Mouse (Mus musculus) liver, embryonic 14.5 days (tissue): ENCODE results near the gene Serbp1. TPM values are rescaled to one million over a fixed set of nuclear protein-coding genes. Genes with fewer than 3 reads are reported as not detected.

Experiments used
- ATAC-seq: fragments of 200-750 bp; cut with Nextera tagmentation; 2 replicates; pipeline ENCODE4 v1.8.0; 2017; ENCODE audit warnings: moderate number of reproducible peaks, mild to moderate bottlenecking, moderate library complexity; ENCODE audit not compliant: insufficient read depth
- DNase-seq, 3 experiments: peaks; one replicate each; pipeline ENCODE4 v3.0.0-alpha.2; 2012 to 2013; ENCODE audit warnings: low read depth in 3 of 3, low spot score in 3 of 3
- H3K27ac ChIP-seq: fragments of 300-500 bp; sonication (generic); 2 replicates; pipeline ENCODE4 v1.5.1; 2014; ENCODE audit warnings: moderate library complexity, mild to moderate bottlenecking, control low read depth, inconsistent platforms
- H3K27me3 ChIP-seq: fragments of 300-500 bp; sonication (generic); 2 replicates; pipeline ENCODE4 v1.6.1; 2014; ENCODE audit warnings: mild to moderate bottlenecking, low read length, moderate library complexity; ENCODE audit not compliant: control insufficient read depth, insufficient read depth
- H3K36me3 ChIP-seq: fragments of 300-500 bp; sonication (generic); replicated peaks from 2 replicates; pipeline ENCODE4 v1.6.1; 2014; ENCODE audit warnings: low read depth; ENCODE audit not compliant: control insufficient read depth, insufficient read depth
- H3K4me1 ChIP-seq, 2 experiments: fragments of 200-500 bp in 1 of 2; fragments of 300-500 bp in 1 of 2; sonication (generic) in 1 of 2; replicated peaks; 2 replicates each; pipeline ENCODE4 v1.6.1; 2012 to 2014; ENCODE audit warnings: antibody characterized with exemption in 1 of 2, inconsistent platforms in 1 of 2, low read length in 1 of 2; ENCODE audit not compliant: control insufficient read depth in 2 of 2, insufficient read depth in 2 of 2
- H3K4me2 ChIP-seq: fragments of 300-500 bp; sonication (generic); 2 replicates; pipeline ENCODE4 v1.6.1; 2014; ENCODE audit warnings: low read depth, mild to moderate bottlenecking, control low read depth, moderate library complexity
- H3K4me3 ChIP-seq, 2 experiments: fragments of 200-500 bp in 1 of 2; fragments of 300-500 bp in 1 of 2; sonication (generic) in 1 of 2; 2 replicates each; pipeline ENCODE4 v1.5.1; 2012 to 2014; ENCODE audit warnings: low read depth in 2 of 2, low read length in 2 of 2, mild to moderate bottlenecking in 2 of 2, control low read depth in 1 of 2, inconsistent platforms in 1 of 2, moderate library complexity in 1 of 2; ENCODE audit not compliant: insufficient read depth in 1 of 2
- H3K9ac ChIP-seq: fragments of 300-500 bp; sonication (generic); replicated peaks from 2 replicates; pipeline ENCODE4 v1.6.1; 2014; ENCODE audit warnings: mild to moderate bottlenecking, control low read depth, moderate library complexity
- H3K9me3 ChIP-seq: fragments of 300-500 bp; sonication (generic); 2 replicates; pipeline ENCODE4 v1.6.1; 2016; ENCODE audit warnings: low read length, mixed read lengths; ENCODE audit not compliant: control insufficient read depth
- CTCF ChIP-seq: IDR thresholded peaks from 2 replicates; pipeline ENCODE4 v1.5.1; 2016; ENCODE audit warnings: antibody characterized with exemption, low read depth, control low read depth
- EP300 ChIP-seq: IDR thresholded peaks from 2 replicates; pipeline ENCODE4 v1.6.1; 2016; ENCODE audit warnings: antibody characterized with exemption, low read depth
- WGBS: fragments of 180-500 bp; shearing (Covaris S2); extraction: QIAGEN DNeasy Blood & Tissue Kit; methylation state at CpG from one replicate; pipeline ENCODE4 v1.1.7; 2014; ENCODE audit not compliant: insufficient replicate concordance; 5-methylcytosine and 5-hydroxymethylcytosine counted together
- polyA plus RNA-seq, 2 experiments: library from polyadenylated mRNA; depleted of rRNA in 1 of 2; stranded (reverse) in 1 of 2; unstranded in 1 of 2; fragments of >200 nt; fragmentation: Nextera tagmentation in 1 of 2; extraction: Ambion mirVana in 1 of 2; gene quantifications; 2 replicates each; pipeline versions ENCODE4 v1.2.1 to v1.2.3; 2012 to 2014

Gene Serbp1
- polyA plus RNA-seq, 2 experiments: 336 to 339 TPM

DNA sequence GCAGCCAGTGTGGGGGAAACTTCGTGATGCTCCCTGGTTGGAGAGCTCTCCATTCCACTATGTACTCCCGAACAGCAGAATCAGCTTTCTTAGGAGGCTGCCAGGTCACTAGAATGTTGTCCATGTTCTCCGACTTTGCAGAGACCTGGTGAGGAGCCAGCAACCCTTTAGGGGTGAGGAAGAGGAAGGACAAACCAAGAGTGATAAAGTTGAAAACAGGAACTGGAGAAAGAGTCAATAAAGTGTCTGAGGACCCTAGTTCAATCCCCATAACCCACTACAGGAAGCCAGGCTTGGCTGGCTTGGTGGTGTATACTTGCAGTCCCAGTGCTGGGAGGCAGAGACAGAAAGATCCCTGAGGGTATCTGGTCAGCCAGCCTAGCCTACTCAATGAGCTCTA is 71.0 kb downstream of the Serbp1 start:
- no peak for ATAC-seq
- Histone ChIP-seq H3K36me3 (no peaks in the 10 kb centered on the region), H3K4me2 (no peak overlapping the region), H3K9ac (no peak overlapping the region), H3K4me3 (no peak overlapping the region), H3K27ac (no peak overlapping the region), H3K9me3 (no peaks in the 10 kb centered on the region), H3K27me3 (no peaks in the 10 kb centered on the region), H3K4me1 (no peaks in the 10 kb centered on the region)
- 47% methylated on average over 3 of the region's 3 CpGs for WGBS
- TF ChIP-seq EP300 (no peak), CTCF (no peak)
- DNase-seq: no peak

DNA sequence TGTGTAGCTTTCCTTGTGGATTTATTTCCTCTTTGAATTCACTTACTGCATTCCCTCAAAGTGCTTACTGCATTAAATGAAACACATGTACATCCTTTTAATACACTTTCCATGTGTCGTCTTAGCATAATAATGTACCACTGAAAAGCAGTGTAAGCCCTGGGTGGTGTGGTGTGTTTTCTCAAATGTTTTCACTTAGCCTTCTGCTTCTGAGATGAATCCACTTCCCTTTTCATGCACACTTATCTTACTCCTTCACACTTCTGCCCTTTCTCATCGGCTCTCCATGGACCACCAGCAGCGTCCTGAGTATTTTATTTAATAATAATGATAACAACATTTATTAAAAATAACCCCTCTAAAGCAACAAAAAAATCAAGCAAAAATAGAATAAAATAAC is 71.8 kb downstream of the Serbp1 start:
- TF ChIP-seq EP300 (no peak), CTCF (no peak)

DNA sequence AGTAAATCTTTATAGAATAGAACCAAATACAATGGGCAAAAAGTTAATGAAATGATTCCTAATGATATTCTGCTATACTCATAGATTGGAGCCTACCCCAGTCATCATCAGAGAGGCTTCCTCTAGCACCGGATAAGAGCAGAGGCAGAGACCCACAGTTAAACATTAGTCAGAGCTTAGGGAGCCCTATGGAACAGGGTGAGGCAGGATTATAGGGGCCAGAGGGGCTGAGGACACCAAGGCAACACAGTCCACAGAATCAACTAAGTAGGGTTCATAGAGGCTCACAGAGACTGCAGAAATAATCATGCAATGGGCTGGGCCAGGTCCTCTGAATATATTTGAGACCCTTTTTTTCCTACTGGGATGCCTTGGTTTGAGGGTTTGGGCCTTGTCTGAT is 76.7 kb downstream of the Serbp1 start:
- no peak for TF ChIP-seq EP300
- TF ChIP-seq CTCF: no peak
- ATAC-seq (no peak), DNase-seq (no peak)
- Histone ChIP-seq H3K27ac (no peak overlapping the region), H3K36me3 (no peaks in the 10 kb centered on the region), H3K4me3 (no peak overlapping the region), H3K4me2 (no peak overlapping the region), H3K4me1 (peaks cover 0 to 3% of the 10 kb centered on the region in 2 experiments; a peak in 2 of 4 replicates), H3K9ac (no peak overlapping the region), H3K27me3 (no peaks in the 10 kb centered on the region), H3K9me3 (no peaks in the 10 kb centered on the region)
- WGBS: 73% methylated on average over 1 of the region's 1 CpGs

More for the DNA sequence above, 71.8 kb downstream of the Serbp1 start:
- no peaks in the 10 kb centered on the region for H3K9me3 ChIP-seq
- H3K4me2 ChIP-seq: no peak overlapping the region
- H3K27me3 ChIP-seq: no peaks in the 10 kb centered on the region
- WGBS: 34% methylated on average over 3 of the region's 3 CpGs
- H3K27ac ChIP-seq: no peak overlapping the region
- H3K4me3 ChIP-seq: no peak overlapping the region
- H3K9ac ChIP-seq: no peak overlapping the region
- ATAC-seq: no peak
- no peaks in the 10 kb centered on the region for H3K36me3 ChIP-seq
- no peaks in the 10 kb centered on the region for H3K4me1 ChIP-seq
- DNase-seq: no peak

DNA sequence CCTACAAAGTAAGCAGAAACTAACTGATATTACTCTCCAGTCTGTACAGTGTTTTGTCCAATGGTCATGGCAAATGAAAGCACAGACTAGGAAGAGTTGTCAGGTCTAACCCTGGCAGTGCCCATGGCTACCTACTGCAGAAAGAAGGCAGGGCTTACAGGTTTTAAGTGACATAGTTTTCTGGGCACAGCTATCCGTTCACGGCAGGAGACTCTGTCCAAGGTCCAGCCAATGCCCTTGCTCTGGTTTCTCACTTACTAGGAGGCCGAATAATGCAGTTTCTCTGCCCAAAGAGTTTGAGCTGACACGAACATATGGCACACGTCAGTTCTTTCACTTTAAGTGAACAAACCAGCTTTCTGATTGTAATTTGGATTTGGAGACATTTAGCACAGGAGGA is 79.1 kb downstream of the Serbp1 start:
- WGBS: 73% methylated on average over 5 of the region's 5 CpGs

DNA sequence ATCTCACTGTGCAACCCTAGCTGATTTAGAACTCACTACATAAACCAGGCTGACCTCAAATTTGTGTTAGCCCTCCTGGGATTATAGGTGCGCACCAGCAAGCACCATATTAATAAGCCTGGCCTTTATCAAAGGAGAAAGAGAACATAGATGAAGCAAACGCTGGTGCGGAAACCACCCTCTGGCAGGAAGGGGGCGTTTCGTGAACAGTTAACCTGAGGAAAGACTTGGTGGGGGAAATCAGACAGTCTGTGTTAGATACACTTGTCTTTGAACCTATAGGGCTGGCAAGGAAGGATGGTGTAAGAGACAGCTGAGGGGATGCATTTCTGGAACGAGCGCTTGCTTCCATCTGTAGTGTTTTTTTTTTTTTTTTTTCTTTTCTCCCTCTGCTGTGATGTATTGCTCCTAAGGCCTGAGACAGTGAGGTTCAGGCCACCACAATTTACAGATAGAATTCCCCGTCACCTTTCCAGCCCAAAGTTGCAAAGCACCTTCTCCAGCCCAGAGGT is 79.9 kb downstream of the Serbp1 start:
- H3K9me3 ChIP-seq: no peaks in the 10 kb centered on the region
- ATAC-seq: no peak
- H3K4me2 ChIP-seq: peak overlapping the region; percentile 20
- no peak overlapping the region for H3K9ac ChIP-seq
- H3K36me3 ChIP-seq: no peaks in the 10 kb centered on the region
- peaks cover 0 to 3% of the 10 kb centered on the region in 2 experiments; a peak in 2 of 4 replicates for H3K4me1 ChIP-seq
- no peaks in the 10 kb centered on the region for H3K27me3 ChIP-seq
- DNase-seq: no peak
- WGBS: 69% methylated on average over 8 of the region's 8 CpGs
- no peak overlapping the region for H3K4me3 ChIP-seq
- no peak overlapping the region for H3K27ac ChIP-seq
- no peak for TF ChIP-seq EP300
- no peak for TF ChIP-seq CTCF

More for the DNA sequence above, 79.1 kb downstream of the Serbp1 start:
- Histone ChIP-seq H3K36me3 (no peaks in the 10 kb centered on the region), H3K4me3 (no peak overlapping the region), H3K27me3 (no peaks in the 10 kb centered on the region), H3K9ac (no peak overlapping the region), H3K9me3 (no peaks in the 10 kb centered on the region), H3K4me1 (peaks cover 0 to 3% of the 10 kb centered on the region in 2 experiments; a peak in 2 of 4 replicates), H3K4me2 (no peak overlapping the region), H3K27ac (no peak overlapping the region)
- no peak for TF ChIP-seq EP300
- TF ChIP-seq CTCF: no peak
- no peak for ATAC-seq
- DNase-seq: no peak
